Mouse (Mus musculus) lung, embryonic 15.5 days (tissue): ENCODE measurements around the gene Tiprl. TPM values are rescaled to one million over a fixed set of nuclear protein-coding genes. Genes with fewer than 3 reads are reported as not detected.
A peak's percentile ranks its signal among the peaks of the same experiment; 100 is the strongest.

Source experiments
- ATAC-seq: fragments of 200-750 bp; cut with Nextera tagmentation; 2 replicates; pipeline ENCODE4 v1.8.0; 2017; ENCODE audit warnings: moderate number of reproducible peaks, borderline replicate concordance; ENCODE audit not compliant: low FRiP score, low TSS enrichment; ENCODE audit errors: extremely low read depth
- H3K27ac ChIP-seq: fragments of 300-500 bp; sonication (generic); 2 replicates; pipeline ENCODE4 v1.5.1; 2015; ENCODE audit warnings: moderate library complexity, mild to moderate bottlenecking, inconsistent platforms
- H3K27me3 ChIP-seq: fragments of 300-500 bp; sonication (generic); 2 replicates; pipeline ENCODE4 v1.6.1; 2015; ENCODE audit warnings: inconsistent platforms
- H3K36me3 ChIP-seq: fragments of 300-500 bp; sonication (generic); 2 replicates; pipeline ENCODE4 v1.6.1; 2015; ENCODE audit warnings: inconsistent platforms
- H3K4me1 ChIP-seq: fragments of 300-500 bp; sonication (generic); 2 replicates; pipeline ENCODE4 v1.6.1; 2015; ENCODE audit warnings: inconsistent platforms
- H3K4me2 ChIP-seq: fragments of 300-500 bp; sonication (generic); 2 replicates; pipeline ENCODE4 v1.6.1; 2015; ENCODE audit warnings: inconsistent platforms, mild to moderate bottlenecking, moderate library complexity
- H3K4me3 ChIP-seq: fragments of 300-500 bp; sonication (generic); 2 replicates; pipeline ENCODE4 v1.5.1; 2015; ENCODE audit warnings: mild to moderate bottlenecking, inconsistent platforms
- H3K9ac ChIP-seq: fragments of 300-500 bp; sonication (generic); 2 replicates; pipeline ENCODE4 v1.6.1; 2015; ENCODE audit warnings: inconsistent platforms
- H3K9me3 ChIP-seq: fragments of 300-500 bp; sonication (generic); 2 replicates; pipeline ENCODE4 v1.6.1; 2016; ENCODE audit warnings: inconsistent platforms
- WGBS: fragments of 180-500 bp; shearing (Covaris S2); methylation state at CpG from one replicate; pipeline ENCODE4 v1.1.7; 2015; 5-methylcytosine and 5-hydroxymethylcytosine counted together
- polyA plus RNA-seq: library from polyadenylated mRNA; unstranded; fragments of >200 nt; fragmentation: Nextera tagmentation; extraction: Ambion mirVana; gene quantifications from 2 replicates; pipeline ENCODE4 v1.2.1, GENCODE M21; 2015

The Tiprl gene
- polyA plus RNA-seq, result 102 and 104 TPM in 2 replicates

GRCm38 (mm10) chr1:165236321-165237298 lies at the start of gene Tiprl:
TSS of gene Tiprl (minus strand) at chr1:165236996.
- under 1% methylated on average over 76 of the region's 76 CpGs for WGBS
- no peaks in the 10 kb centered on the region for H3K27me3 ChIP-seq
- H3K4me3 ChIP-seq, result peak within 1 kb of the TSS; percentile 97
- ATAC-seq, result peak; percentile 100
- peak within 1 kb of the TSS; percentile 91 for H3K27ac ChIP-seq
- no peaks in the 10 kb centered on the region for H3K9me3 ChIP-seq
- H3K9ac ChIP-seq, result peak within 1 kb of the TSS; percentile 92
- H3K4me1 ChIP-seq, result peaks cover 22% of the 10 kb centered on the region
- H3K36me3 ChIP-seq, result no peaks in the 10 kb centered on the region
- H3K4me2 ChIP-seq, result peak within 1 kb of the TSS; percentile 81

DNA sequence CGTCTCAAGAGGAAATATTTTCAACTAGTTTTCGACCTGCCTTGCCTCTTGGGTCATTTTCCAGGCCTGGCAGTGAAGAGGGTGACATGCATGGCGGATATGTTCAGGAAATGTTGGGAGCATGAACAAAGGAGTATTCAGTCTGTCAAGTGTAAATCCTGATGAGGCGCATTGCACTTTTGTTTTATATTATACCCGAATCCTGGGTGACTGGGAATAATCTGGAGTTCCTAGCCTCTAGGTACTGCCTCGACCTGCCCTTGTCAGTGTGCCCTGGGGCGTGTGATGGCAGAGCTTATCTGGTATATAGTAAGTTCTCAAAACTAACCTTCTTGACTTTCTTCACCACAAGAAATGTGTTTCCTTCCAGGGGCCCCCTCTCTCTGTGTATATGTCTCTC lies 47.3 kb upstream of the Tiprl start:
- Histone ChIP-seq H3K4me2 (no peak overlapping the region), H3K4me1 (peaks cover 26% of the 10 kb centered on the region), H3K9ac (no peak overlapping the region), H3K36me3 (no peaks in the 10 kb centered on the region), H3K27me3 (no peaks in the 10 kb centered on the region), H3K9me3 (no peaks in the 10 kb centered on the region), H3K4me3 (no peak overlapping the region), H3K27ac (no peak overlapping the region)
- ATAC-seq, result no peak
- 58% methylated on average over 7 of the region's 7 CpGs for WGBS

DNA sequence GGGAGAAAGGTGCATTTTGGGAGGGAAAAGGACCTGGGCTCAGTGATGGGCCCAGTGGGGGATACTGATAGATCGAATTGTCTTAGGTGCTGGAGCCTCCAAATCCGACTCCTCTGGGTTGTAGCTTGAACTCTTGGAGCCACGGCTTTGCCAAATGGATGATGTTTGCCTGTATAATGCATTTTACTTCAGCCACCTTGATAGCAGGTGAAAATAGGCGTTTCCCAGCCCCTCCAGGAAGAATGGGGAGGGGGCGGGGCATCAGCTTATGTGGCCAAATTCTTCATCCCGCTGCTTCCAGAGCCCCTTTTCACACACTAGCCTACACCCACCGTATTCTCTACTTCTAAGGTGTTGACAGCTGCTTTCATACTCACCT lies 46.2 kb upstream of the Tiprl start:
- WGBS, result 12% methylated on average over 7 of the region's 7 CpGs
- H3K9me3 ChIP-seq, result no peaks in the 10 kb centered on the region
- H3K4me1 ChIP-seq, result peaks cover 26% of the 10 kb centered on the region
- no peak overlapping the region for H3K27ac ChIP-seq
- H3K4me2 ChIP-seq, result peak overlapping the region; percentile 93
- no peaks in the 10 kb centered on the region for H3K36me3 ChIP-seq
- no peaks in the 10 kb centered on the region for H3K27me3 ChIP-seq
- peak overlapping the region; percentile 78 for H3K4me3 ChIP-seq
- peak overlapping the region; percentile 65; the same call in 1 of the 2 replicates for H3K9ac ChIP-seq
- ATAC-seq, result no peak

DNA sequence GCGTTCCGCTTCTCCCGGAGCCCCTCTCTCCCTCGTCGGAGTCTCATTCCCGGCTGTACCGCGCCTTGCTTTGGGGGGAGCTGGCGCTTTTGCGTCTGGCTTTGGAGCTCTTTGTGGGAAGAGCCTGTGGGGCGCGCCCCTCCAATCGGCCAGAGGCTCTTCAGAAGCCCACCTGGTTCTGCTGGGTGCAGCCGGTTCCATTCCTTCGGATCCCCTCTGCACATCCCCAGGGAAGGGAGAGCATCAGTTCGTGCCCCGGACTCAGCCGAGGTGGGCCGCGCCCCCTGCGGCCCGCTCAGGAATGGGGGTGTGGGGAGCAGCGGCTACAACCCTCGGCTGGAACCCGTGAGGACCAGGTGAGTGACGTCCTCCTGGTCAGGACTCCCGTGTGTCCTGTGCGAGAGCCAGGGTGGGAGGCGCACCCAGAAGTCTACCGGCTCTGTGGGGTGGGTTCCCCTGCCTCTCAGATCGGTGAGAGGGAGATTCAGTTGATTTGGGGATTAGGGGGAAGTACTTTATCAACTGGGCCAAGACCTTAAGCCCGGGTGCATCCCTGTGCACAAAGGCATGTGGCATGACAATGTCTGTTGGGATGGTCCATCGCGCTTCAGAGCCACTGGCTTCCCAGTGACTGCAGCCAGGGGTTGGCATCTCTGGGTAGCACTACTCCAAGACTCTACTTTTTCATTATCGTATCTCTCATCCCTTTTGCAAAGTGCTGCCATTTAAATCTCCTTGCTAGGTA lies 45.6 kb upstream of the Tiprl start:
- under 1% methylated on average over 35 of the region's 35 CpGs for WGBS
- ATAC-seq, result peak; percentile 49
- H3K27ac ChIP-seq, result peak overlapping the region; percentile 85

DNA sequence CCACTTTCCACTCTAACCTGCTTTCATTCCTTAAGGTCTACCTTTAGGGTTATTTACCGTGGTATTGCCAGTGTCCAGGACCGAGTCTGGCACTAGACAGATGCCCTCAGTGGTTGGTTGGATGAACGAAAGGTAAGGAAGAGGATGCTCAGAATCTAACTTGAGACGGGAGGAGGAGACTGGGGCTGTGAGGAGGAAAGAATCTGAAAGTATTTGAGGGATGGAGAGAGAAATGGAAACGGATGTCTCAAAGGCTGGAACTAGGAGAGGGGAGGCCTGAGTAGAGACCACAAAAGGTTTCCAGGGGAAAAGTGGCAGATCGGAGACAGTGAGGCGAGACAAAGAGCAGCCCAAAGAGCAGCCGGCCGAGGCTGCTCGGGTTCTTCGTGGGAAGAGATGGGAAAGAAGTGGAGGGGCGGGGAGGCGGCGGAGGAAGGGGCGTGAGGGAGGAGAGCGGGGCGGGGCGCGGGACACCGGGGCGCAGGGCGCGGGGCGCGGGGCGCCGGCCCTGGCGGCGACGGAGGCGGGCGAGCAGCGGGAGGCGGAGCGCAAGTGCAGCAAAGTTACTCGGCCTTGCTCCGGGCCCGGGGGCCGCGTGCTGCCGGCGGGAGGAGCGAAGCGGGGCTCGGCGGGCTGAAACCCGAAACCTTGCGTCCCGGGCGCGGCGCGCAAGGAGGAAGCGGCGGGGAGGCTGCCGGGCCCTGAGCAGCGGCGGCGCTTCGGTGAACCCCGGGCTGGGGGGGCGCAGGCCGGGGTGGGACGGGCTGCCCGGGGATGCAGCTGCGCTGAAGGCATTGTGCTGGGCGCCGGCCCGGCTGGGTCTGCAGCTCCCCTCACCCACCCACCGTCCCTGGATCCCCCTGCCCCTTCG lies 44.8 kb upstream of the Tiprl start:
- H3K9ac ChIP-seq, result peak overlapping the region; percentile 65
- peaks cover 26% of the 10 kb centered on the region for H3K4me1 ChIP-seq
- H3K4me2 ChIP-seq, result peak overlapping the region; percentile 93
- ATAC-seq, result peak; percentile 90
- H3K36me3 ChIP-seq, result no peaks in the 10 kb centered on the region
- no peaks in the 10 kb centered on the region for H3K9me3 ChIP-seq
- H3K4me3 ChIP-seq, result peak overlapping the region; percentile 78
- no peaks in the 10 kb centered on the region for H3K27me3 ChIP-seq
- peak overlapping the region; percentile 85 for H3K27ac ChIP-seq
- WGBS, result 1% methylated on average over 50 of the region's 71 CpGs

More for the DNA sequence above, 45.6 kb upstream of the Tiprl start:
- H3K36me3 ChIP-seq, result no peaks in the 10 kb centered on the region
- peak overlapping the region; percentile 65 for H3K9ac ChIP-seq
- H3K4me1 ChIP-seq, result peaks cover 26% of the 10 kb centered on the region
- no peaks in the 10 kb centered on the region for H3K9me3 ChIP-seq
- no peaks in the 10 kb centered on the region for H3K27me3 ChIP-seq
- peak overlapping the region; percentile 78 for H3K4me3 ChIP-seq
- peak overlapping the region; percentile 93 for H3K4me2 ChIP-seq

DNA sequence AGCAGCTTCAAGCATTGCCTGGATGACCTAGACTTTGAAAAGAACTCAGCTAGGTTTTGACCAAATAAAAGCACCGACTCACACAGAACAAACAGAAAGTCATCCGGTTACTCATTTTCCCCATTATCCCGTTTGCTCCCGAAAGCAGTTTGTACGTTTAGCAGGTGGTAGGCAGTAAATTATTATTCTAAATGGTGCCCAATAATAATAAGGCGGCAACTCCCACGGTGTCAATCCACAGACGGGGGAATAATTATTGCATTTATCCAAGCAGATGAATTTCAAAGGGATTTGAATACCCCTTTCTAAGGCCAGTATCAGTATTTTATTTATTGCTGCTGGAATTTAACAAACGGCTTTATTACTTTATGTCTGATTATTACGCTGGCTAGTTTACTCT lies 43.9 kb upstream of the Tiprl start:
- H3K9ac ChIP-seq, result peak overlapping the region; percentile 65; the same call in 1 of the 2 replicates
- no peaks in the 10 kb centered on the region for H3K36me3 ChIP-seq
- H3K4me3 ChIP-seq, result peak overlapping the region; percentile 78
- H3K4me1 ChIP-seq, result peaks cover 26% of the 10 kb centered on the region
- no peaks in the 10 kb centered on the region for H3K9me3 ChIP-seq
- ATAC-seq, result no peak
- WGBS, result 38% methylated on average over 10 of the region's 10 CpGs
- H3K27me3 ChIP-seq, result no peaks in the 10 kb centered on the region
- H3K4me2 ChIP-seq, result peak overlapping the region; percentile 93
- H3K27ac ChIP-seq, result no peak overlapping the region; the same call in 1 of the 2 replicates

- no peak overlapping the region for H3K9ac ChIP-seq
- H3K27ac ChIP-seq, result no peak overlapping the region
- 77% methylated on average over 6 of the region's 6 CpGs for WGBS
- no peaks in the 10 kb centered on the region for H3K9me3 ChIP-seq
- H3K36me3 ChIP-seq, result no peaks in the 10 kb centered on the region
- H3K4me2 ChIP-seq, result no peak overlapping the region
- H3K27me3 ChIP-seq, result no peaks in the 10 kb centered on the region
- no peak for ATAC-seq
- no peaks in the 10 kb centered on the region for H3K4me1 ChIP-seq
- H3K4me3 ChIP-seq, result no peak overlapping the region
Measured at GRCm38 (mm10) chr1:165274946-165275345, 38.1 kb upstream of the Tiprl start.

- no peak overlapping the region; the same call in 1 of the 2 replicates for H3K4me2 ChIP-seq
- H3K4me1 ChIP-seq, result no peaks in the 10 kb centered on the region
- no peaks in the 10 kb centered on the region for H3K36me3 ChIP-seq
- H3K4me3 ChIP-seq, result no peak overlapping the region
- WGBS, result 43% methylated on average over 11 of the region's 11 CpGs
- no peak overlapping the region for H3K27ac ChIP-seq
- no peaks in the 10 kb centered on the region for H3K27me3 ChIP-seq
- no peak overlapping the region for H3K9ac ChIP-seq
- ATAC-seq, result no peak
- no peaks in the 10 kb centered on the region for H3K9me3 ChIP-seq
Measured at GRCm38 (mm10) chr1:165252027-165252671, 15.4 kb upstream of the Tiprl start.

DNA sequence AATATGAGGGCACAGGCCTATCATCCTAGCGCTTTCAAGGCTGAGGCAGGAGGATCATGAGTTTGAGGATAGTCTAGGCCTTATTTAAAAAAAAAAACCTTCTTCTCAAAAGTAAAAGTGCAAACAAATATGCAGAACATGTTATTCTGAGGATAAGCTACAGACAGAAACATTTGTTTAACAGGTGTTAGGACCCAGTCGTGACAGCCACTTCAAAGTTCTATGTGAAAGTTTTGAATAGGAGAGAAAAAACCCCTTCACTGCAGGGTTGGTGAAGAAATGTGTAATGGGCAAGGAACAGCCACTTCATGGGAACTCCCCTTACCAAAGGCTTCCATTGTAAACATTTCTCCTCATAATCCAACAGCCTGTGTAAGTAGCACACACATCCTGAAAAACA lies 13.8 kb upstream of the Tiprl start:
- 72% methylated on average over 2 of the region's 2 CpGs for WGBS
- Histone ChIP-seq H3K27ac (no peak overlapping the region), H3K9ac (no peak overlapping the region), H3K9me3 (no peaks in the 10 kb centered on the region), H3K4me1 (no peaks in the 10 kb centered on the region), H3K4me3 (no peak overlapping the region), H3K4me2 (no peak overlapping the region), H3K27me3 (no peaks in the 10 kb centered on the region), H3K36me3 (no peaks in the 10 kb centered on the region)
- ATAC-seq, result no peak

DNA sequence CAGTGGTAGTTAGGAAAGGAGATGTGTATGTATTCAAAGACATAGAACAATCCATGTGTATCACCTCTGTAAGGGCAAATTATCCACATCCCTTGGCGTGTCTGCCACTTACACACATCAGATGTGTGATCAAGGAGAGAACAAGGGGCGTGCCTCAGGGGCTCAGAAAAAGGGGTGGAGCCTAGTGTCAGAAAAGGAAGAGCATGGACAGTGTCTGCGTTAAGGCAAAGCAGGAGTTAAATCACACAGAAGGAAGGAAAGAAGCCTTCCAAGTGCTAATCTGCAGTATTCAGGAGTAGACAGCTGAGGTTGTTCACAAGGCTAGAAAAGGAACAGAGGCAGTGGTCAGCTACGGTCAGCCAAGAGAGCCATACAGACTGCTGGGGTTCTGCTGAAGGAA lies 12.0 kb upstream of the Tiprl start:
- H3K9ac ChIP-seq, result no peak overlapping the region
- WGBS, result 51% methylated on average over 4 of the region's 4 CpGs
- ATAC-seq, result no peak

DNA sequence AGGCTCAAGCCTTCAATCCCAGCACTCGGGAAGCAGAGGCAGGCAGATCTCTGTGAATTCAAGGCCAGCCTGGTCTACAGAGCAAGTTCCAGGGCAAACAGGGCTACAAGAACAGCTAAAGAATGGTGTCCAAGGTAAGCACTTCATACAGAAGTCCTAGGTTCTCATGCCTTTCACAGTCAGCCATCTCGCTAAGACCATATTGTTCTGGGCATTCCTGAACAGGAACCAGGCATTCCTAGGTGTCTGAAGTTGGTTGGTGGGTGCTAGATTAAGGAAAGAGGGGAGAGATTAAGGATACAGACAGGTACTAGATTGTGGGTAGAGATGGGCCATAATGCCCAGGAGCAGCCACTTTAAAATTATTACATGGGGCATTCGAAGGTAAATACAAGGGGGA lies 11.0 kb upstream of the Tiprl start:
- ATAC-seq, result no peak
- H3K27me3 ChIP-seq, result no peaks in the 10 kb centered on the region
- H3K4me3 ChIP-seq, result no peak overlapping the region
- WGBS, result 92% methylated on average over 3 of the region's 3 CpGs
- H3K9me3 ChIP-seq, result no peaks in the 10 kb centered on the region
- H3K4me1 ChIP-seq, result 0 out of 2 replicates have a peak, but pooled peaks cover 4% of the 10 kb centered on the region
- no peaks in the 10 kb centered on the region for H3K36me3 ChIP-seq
- no peak overlapping the region for H3K27ac ChIP-seq
- H3K4me2 ChIP-seq, result no peak overlapping the region
- H3K9ac ChIP-seq, result no peak overlapping the region

More for the DNA sequence above, 12.0 kb upstream of the Tiprl start:
- no peak overlapping the region for H3K4me2 ChIP-seq
- no peaks in the 10 kb centered on the region for H3K27me3 ChIP-seq
- no peaks in the 10 kb centered on the region for H3K36me3 ChIP-seq
- no peak overlapping the region for H3K27ac ChIP-seq
- 0 out of 2 replicates have a peak, but pooled peaks cover under 1% of the 10 kb centered on the region for H3K4me1 ChIP-seq
- no peaks in the 10 kb centered on the region for H3K9me3 ChIP-seq
- no peak overlapping the region for H3K4me3 ChIP-seq
